ENCODE assay signal across 8 mouse cellular contexts in the genomic region with DNA sequence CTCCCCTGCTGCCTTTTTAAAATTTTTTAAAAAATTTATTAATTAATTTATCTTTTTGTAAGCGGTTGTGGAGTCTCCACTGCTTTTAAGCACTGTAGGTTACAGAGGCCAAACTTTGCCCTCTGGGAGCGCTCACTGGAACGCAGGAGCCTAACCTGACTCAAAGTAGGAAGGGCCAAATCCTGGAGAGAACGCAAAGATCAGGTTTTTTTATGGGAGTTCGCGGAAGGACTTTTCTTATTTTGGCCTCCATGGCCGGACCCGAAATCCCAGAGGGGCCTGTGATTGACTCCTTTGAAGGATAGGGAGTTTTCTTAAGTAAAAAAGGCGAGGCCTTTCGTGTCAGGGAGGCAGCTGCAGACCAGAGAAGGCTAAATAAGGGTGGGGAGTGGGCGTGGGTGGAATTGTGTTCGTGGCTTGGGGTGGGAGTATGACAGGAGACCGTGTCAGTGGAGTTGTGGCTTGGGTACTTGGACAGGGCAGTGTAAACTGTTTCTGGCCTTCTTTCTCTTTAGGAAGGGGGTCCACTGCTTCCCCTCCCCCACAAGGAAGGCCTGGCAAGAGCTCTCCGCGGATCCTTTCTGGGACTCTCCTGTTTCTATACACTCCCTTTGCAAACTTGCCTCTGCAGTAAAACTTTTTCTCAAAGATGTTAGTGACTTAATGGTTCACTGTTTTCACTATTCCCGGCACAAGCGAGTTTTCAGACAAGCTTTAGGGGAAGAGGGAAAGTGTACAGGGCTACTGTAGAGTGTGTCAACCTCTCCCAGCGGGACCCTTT. TPM values are rescaled to one million over a fixed set of nuclear protein-coding genes. Genes with fewer than 3 reads are reported as not detected.
DNase-seq lines count a peak whose midpoint lies in the region; ATAC-seq and TF ChIP-seq lines count a peak whose summit lies in the region.

No protein-coding gene starts in this region.

- H3K4me2 ChIP-seq in embryonic facial prominence, embryonic 12.5 days (replicated peaks) = peak overlapping the region; percentile 58
- H3K4me2 ChIP-seq in heart, embryonic 15.5 days = peak overlapping the region; percentile 81
- H3K4me2 ChIP-seq in midbrain, embryonic 14.5 days (ENCODE audit: low read length) = peak overlapping the region; percentile 85

- no peak for DNase-seq in spleen, adult 2 months (ENCODE audit: low read depth in 1 of 2, low spot score in 2 of 2)
- DNase-seq in spleen, postnatal 4 days (ENCODE audit: low spot score in 2 of 2) = no peak
- peak; percentile 73 for DNase-seq in kidney, postnatal 14 days
- DNase-seq in midbrain, embryonic 14.5 days = peak; percentile 29
- no peak for DNase-seq in natural killer cell, adult 2 months (ENCODE audit: low spot score in 2 of 2)
- DNase-seq in frontal cortex, adult 2 months (ENCODE audit: extremely low spot score in 1 of 2, low spot score in 1 of 2) = no peak

- no peak for TF ChIP-seq CTCF in spleen, adult 2 months (IDR thresholded peaks at IDR 0.05; ENCODE audit: extremely low read depth, insufficient read depth, insufficient read length, insufficient replicate concordance)

- peak overlapping the region; percentile 97 for H3K9ac ChIP-seq in embryonic facial prominence, embryonic 12.5 days
- H3K9ac ChIP-seq in heart, embryonic 15.5 days = peak overlapping the region; percentile 97
- H3K9ac ChIP-seq in midbrain, embryonic 14.5 days (replicated peaks; ENCODE audit: low read length) = peak overlapping the region; percentile 85

- no peaks in the 10 kb centered on the region for H3K27me3 ChIP-seq in spleen, adult 2 months (ENCODE audit: control insufficient read depth, insufficient read depth, low read length)
- no peaks in the 10 kb centered on the region for H3K27me3 ChIP-seq in embryonic facial prominence, embryonic 12.5 days
- no peaks in the 10 kb centered on the region for H3K27me3 ChIP-seq in heart, embryonic 15.5 days
- H3K27me3 ChIP-seq in midbrain, embryonic 14.5 days (ENCODE audit: control insufficient read depth, insufficient read depth, low read length) = no peaks in the 10 kb centered on the region

- no peak for ATAC-seq in embryonic facial prominence, embryonic 12.5 days (ENCODE audit: insufficient number of reproducible peaks, insufficient read depth, low FRiP score, low TSS enrichment)
- ATAC-seq in heart, embryonic 15.5 days (replicated peaks; ENCODE audit: insufficient number of reproducible peaks, insufficient read depth, low FRiP score, low read depth) = no peak
- ATAC-seq in midbrain, embryonic 14.5 days (ENCODE audit: low FRiP score, low TSS enrichment) = 0 out of 2 replicates have a peak, but pooled peaks have one; percentile 13

- no peak for TF ChIP-seq POLR2A in spleen, adult 2 months (IDR thresholded peaks at IDR 0.05; ENCODE audit: low read depth, low read length)

- no peaks in the 10 kb centered on the region for H3K36me3 ChIP-seq in spleen, adult 2 months (ENCODE audit: control insufficient read depth, insufficient read depth, low read length)
- H3K36me3 ChIP-seq in embryonic facial prominence, embryonic 12.5 days = no peaks in the 10 kb centered on the region
- no peaks in the 10 kb centered on the region for H3K36me3 ChIP-seq in heart, embryonic 15.5 days
- no peaks in the 10 kb centered on the region for H3K36me3 ChIP-seq in midbrain, embryonic 14.5 days (ENCODE audit: control insufficient read depth, insufficient read depth, low read length)

- H3K4me1 ChIP-seq in spleen, adult 2 months (ENCODE audit: control insufficient read depth, insufficient read depth, insufficient read length) = peaks cover 7% of the 10 kb centered on the region
- H3K4me1 ChIP-seq in embryonic facial prominence, embryonic 12.5 days = peaks cover 23% of the 10 kb centered on the region
- peaks cover 57% of the 10 kb centered on the region for H3K4me1 ChIP-seq in heart, embryonic 15.5 days (replicated peaks)
- H3K4me1 ChIP-seq in midbrain, embryonic 14.5 days (ENCODE audit: control insufficient read depth, insufficient read depth, low read length) = no peaks in the 10 kb centered on the region; the same call in 1 of the 2 replicates

- 33% methylated on average over 18 of the region's 18 CpGs for WGBS in spleen, adult 2 months
- WGBS in embryonic facial prominence, embryonic 12.5 days = 5% methylated on average over 18 of the region's 18 CpGs
- WGBS in heart, embryonic 15.5 days = 4% methylated on average over 18 of the region's 18 CpGs
- WGBS in midbrain, embryonic 14.5 days = 11% methylated on average over 18 of the region's 18 CpGs

- peak overlapping the region; percentile 88; the same call in 1 of the 2 replicates for H3K27ac ChIP-seq in spleen, adult 2 months (ENCODE audit: insufficient read depth, low read length)
- peak overlapping the region; percentile 98 for H3K27ac ChIP-seq in embryonic facial prominence, embryonic 12.5 days
- peak overlapping the region; percentile 99 for H3K27ac ChIP-seq in heart, embryonic 15.5 days
- H3K27ac ChIP-seq in midbrain, embryonic 14.5 days (replicated peaks; ENCODE audit: low read depth, low read length) = no peak overlapping the region

- peak overlapping the region; percentile 81 for H3K4me3 ChIP-seq in spleen, adult 2 months (ENCODE audit: extremely low read depth, insufficient read depth, insufficient read length)
- H3K4me3 ChIP-seq in embryonic facial prominence, embryonic 12.5 days = peak overlapping the region; percentile 91
- peak overlapping the region; percentile 96 for H3K4me3 ChIP-seq in heart, embryonic 15.5 days
- H3K4me3 ChIP-seq in midbrain, embryonic 14.5 days (replicated peaks; ENCODE audit: low read depth, low read length) = peak overlapping the region; percentile 86

- H3K9me3 ChIP-seq in embryonic facial prominence, embryonic 12.5 days = no peaks in the 10 kb centered on the region
- H3K9me3 ChIP-seq in heart, embryonic 15.5 days (replicated peaks) = no peaks in the 10 kb centered on the region
- no peaks in the 10 kb centered on the region for H3K9me3 ChIP-seq in midbrain, embryonic 14.5 days (ENCODE audit: control insufficient read depth, low read length)

RNA-seq across cellular contexts. Expression of a gene that starts 1.1 kb away (rescaled TPM):
- polyA plus RNA-seq in spleen, adult 2 months (2012; rRNA removed) = 8.2 and 12.2 TPM in 2 replicates
- 45.1 and 45.6 TPM in 2 replicates for polyA plus RNA-seq in embryonic facial prominence, embryonic 12.5 days (2016; fragmentation: Nextera tagmentation; extraction: Ambion mirVana)
- 42.6 and 49.5 TPM in 2 replicates for polyA plus RNA-seq in heart, embryonic 15.5 days (2015; fragmentation: Nextera tagmentation; extraction: Ambion mirVana)
- polyA plus RNA-seq in midbrain, embryonic 14.5 days (2014; fragmentation: Nextera tagmentation; extraction: Ambion mirVana) = 5.8 and 9.6 TPM in 2 replicates
- 2.8 and 3.0 TPM in 2 replicates for polyA plus RNA-seq in frontal cortex, adult 2 months (2012; rRNA removed)

Comparison
In these comparisons a context has a peak if more than half of its experiments do, and no peak if none do; other contexts are left out.
1. DNase-seq: peak in kidney, postnatal 14 days (single experiment) and midbrain, embryonic 14.5 days (single experiment); none in spleen, adult 2 months (0 of 2), spleen, postnatal 4 days (0 of 2), natural killer cell, adult 2 months (0 of 2) and frontal cortex, adult 2 months (0 of 2).
2. Peak in every context shown above with its lines, with median percentiles within 50 percentile points of each other: H3K4me3 ChIP-seq, H3K4me2 ChIP-seq and H3K9ac ChIP-seq.